Mouse (Mus musculus) left cerebral cortex, postnatal 25 days (tissue): ENCODE measurements at regions not wholly inside any gene's neighbourhood (a gene's known extent, or its start where the extent isn't known, plus 50 kb on each side); places are given as distances from the start of the nearest gene placed in this dataset.

ENCODE experiments used
- DNase-seq, 2 experiments: peaks; one replicate each; pipeline ENCODE4 v3.0.0; 2022; ENCODE audit warnings: low spot score in 2 of 2, mixed read lengths in 1 of 2
- intact Hi-C: fragments of 180-260 bp; cut with DNase I; formaldehyde crosslinking; loops from one replicate; pipeline ENCODE4 v1.15.1; 2025

DNA sequence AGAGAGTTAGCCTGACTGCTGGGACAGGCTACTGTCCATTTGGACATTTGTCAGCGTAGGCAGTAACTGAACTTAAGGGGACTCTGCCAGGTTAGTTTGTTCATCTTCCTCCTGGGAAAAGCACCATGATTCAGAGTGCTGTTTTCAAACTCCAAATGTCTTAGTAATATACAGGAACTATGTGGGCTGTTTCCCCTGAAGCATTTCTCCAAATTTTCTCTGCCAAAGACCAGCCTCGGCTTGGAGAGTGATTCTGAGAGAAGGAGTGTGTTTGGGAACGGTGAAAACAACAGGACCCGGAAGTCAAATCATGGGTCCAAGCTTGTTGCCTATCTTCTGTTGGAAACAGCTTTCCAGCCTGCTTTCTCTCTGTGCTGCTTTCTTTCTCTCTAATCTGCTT, 52.1 kb downstream of the Rprm start:
- DNase-seq = peak in 1 of 2 experiments; percentile 13
- intact Hi-C loops = no loop called here

DNA sequence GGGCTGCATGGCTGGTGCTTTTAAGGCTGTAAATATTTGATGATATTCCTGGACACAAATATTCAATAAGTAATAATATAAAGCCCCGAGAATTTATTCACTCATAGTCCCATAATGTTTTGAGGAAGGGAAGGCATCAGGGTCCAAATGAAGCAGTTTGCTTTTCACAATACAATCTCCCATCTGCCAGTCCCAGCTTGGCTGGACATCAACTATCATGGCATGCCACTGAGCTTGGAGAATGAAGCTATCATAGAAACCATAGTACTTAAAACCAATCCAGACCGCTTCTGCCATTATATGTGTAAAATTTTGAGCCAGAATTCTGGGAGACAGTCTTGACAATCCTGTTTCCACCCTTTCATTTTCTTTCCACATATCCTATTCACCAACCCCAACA, 56.5 kb downstream of the Rprm start:
- intact Hi-C loops = no loop called here
- DNase-seq = no peak

DNA sequence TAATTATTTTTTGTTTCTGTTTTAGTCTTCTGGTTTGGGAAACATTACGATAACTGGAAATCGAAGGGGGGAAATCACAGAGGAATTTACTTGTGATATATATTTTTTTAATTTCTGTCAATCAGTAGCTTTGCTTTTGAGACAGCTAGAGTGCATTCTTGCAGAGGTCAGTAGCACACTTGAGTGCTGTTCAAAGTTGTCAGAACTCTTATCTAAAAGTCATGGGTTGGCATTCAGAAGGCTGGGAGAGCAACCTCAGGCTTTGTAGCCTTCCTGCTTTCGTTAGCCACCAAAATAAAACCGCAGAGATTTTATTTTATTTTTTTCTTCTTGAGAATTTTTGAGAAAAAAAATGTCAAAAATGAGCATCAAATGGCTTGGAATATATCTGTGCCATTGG, 62.6 kb downstream of the Rprm start:
- intact Hi-C loops = no loop called here
- DNase-seq = no peak

DNA sequence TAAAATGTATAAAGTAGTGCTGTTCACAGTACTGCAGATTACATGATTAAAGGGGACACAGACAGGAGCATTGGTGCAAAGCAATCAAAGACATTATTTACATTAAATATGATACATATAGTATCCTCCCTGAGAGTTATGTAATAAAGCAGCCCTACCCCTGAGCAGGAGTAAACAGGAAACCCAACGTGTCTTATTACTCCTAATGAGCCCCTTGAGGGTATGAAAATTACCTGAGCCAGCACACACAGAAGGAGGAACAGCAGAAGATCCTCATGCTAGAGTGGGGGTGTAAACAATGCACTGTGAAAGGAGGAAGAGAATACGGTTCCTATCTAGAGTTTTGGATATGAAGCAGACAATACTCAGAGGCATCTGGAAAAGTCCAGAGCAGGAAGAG, 95.2 kb downstream of the Rprm start:
- intact Hi-C loops = no loop called here
- no peak for DNase-seq

DNA sequence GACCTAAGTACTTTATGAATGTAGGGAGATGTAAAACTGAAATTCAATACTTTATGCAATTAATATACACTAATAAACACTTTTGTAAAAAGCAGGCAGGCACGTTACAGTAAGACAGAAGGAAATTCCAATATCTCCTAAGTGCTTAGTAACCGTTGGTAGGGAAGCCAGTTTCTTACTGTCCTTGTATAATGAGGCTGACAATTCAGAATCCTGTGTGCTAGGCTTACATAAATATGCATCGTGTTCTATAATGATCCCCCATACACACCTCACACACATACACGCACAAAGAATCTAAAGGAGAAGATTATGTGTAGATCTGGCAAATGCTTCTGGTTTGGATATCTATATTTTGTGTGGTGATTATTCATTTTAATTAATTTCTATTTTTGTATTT, 109.6 kb downstream of the Rprm start:
- intact Hi-C loops = no loop called here
- peak in 1 of 2 experiments; percentile 10 for DNase-seq

DNA sequence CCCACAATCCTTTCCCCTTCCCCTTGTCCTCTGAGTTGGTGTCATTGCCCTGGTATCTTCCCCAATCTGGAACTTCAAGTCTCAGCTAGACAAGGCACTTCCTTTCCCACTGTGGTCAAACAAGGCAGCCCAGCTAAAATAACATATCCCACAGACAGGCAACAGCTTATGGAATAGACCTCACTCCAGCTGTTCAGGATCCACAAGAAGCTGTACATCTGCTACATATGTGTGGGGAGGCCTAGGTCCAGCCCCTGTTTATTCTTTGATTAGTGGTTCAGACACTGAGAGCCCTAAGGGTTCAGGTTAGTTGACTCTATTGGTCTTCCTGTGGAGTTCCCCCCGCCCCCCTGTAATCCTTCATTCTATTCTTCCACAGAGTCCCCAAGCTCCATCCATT, 124.9 kb downstream of the Rprm start:
- no peak for DNase-seq
- intact Hi-C loops = no loop called here

DNA sequence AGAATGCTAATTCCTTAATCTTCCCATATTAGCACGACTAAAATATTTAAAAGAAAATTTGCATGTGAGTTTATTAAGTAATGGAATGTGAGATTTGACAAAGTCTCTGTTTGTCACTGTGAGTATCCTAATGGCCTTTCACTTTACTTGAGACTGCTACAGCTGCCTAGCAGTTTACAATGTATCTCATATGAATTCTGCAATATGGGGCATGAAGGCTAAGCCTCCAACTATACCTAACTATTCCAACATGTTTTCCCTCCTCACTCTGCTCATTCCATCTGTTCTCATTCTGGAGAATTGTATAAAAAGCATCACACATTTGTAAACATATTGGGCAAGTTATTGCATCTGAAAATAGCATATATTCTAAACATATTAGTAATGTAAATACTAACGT, 137.1 kb downstream of the Rprm start:
- no peak for DNase-seq
- intact Hi-C loops = no loop called here

DNA sequence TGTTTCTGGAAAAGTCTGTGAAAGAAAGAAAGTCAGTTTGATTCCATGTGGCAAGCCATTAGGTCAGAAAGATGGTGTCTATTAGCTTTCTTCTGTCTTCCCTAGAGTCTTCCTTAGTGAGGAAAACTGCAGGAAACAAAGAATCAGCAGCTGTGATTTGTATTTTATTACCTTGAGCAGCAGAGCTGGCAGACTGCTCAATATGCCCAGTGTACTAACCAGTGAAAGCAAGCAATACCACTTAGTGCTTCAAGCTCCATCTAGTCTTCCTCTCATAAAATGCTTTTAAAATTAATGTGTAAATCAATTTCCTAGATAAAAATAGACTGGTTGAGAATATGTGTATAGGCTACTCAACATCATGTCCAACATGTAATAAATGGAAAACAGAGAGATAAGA, 137.8 kb downstream of the Rprm start:
- DNase-seq = no peak
- intact Hi-C loops = no loop called here

DNA sequence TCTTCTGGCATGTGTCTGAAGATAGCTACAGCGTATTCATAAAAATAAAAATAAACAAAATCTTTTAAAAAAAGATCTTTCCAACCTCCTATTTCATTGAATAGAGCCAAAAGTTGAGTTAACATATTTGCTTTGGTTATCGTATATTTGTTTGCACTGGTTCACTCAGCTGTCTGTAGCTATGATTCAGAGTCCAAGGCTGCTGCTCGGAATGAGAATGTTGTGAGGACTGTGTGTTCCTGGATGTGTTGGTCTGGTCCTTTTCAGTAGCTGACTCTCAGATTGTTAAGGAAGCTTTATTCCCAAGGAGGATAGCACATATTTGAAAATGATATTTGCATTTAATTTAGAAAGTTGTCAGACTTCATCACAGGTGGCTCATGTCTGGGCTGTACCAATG, 173.5 kb downstream of the Rprm start:
- no peak for DNase-seq
- intact Hi-C loops = no loop called here
